Mouse (Mus musculus) 3T3-L1 (cell line): ENCODE measurements around the gene Bcorl1.

ENCODE experiments used
- DNase-seq: peaks from one replicate; pipeline ENCODE4 v3.0.0-alpha.2; 2015; ENCODE audit warnings: low read depth, low spot score

The Bcorl1 gene

DNA sequence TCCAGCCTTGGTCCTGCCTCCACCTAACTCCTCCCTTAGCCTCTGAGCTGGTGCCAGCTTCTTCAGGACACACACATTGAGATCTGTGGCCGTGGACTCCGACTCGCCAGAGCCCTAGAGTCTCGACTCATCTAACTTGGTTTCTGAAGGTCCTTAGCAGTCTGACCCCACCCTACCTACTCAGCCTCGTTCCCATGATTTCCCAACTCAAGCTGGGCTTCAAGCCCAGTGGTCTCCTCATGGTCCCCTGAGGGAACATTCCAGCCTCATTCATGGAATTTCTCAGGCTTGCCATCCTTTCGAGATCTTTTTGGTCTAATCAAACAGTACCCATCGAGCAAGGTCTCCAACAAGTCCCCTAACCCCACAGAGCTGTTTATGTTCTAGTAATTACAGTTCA is 100.8 kb downstream of the Bcorl1 start:
- DNase-seq: peak; percentile 77

DNA sequence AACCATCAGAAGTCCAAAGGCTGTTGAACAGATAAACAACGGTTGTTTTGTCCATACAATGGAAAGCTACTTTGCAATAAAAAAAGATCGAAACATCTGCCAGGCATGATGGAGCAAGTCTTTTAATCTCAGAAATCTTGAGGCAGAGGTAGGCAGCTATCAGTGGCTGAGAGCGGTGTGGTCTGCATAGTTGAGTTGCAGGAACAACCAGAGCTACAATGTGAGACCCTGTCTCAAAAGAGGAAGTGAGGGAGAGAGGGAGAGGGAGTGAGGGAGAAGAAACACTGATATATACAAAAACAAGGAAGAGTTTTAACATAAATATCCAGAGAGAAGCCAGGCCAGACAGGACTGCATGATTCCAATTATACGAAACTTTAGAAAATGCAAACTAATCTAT is 103.5 kb downstream of the Bcorl1 start:
- no peak for DNase-seq

- no peak for DNase-seq
These were observed 108.5 kb downstream of the Bcorl1 start for GRCm38 (mm10) chrX:48449646-48450045.

DNA sequence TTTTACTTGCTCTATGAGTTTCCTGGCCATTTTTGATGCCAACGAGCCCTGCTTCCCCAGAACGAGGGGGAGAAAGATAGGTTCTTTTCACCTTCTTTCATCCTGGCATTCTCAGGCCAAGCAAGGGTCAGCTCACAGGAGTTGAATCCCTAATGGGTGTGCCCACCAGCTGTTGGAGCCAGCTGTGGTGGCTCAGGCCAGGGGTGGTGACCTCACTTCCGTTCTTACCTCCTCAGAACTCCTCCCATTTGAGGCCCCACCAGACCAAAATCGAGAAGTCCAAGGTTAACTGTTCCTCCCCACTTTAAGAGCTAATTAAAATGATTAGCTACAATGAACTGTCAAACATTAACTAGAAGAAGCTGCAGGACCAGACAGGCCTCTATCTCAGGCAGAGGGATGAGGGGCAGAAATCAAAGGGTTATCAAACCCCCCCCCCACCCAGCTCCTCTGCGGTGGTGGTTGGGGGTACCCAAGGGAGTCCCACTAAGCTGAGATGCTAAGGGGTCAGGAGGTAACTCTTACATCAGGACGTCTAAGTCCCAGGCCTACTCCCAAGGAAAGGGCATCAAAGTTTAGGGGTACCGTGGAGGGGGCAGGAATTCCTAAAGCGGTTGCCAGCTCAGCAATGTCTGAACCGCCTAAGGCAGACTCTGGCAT is 111.2 kb downstream of the Bcorl1 start:
- peak; percentile 52 for DNase-seq

- DNase-seq: peak; percentile 29
These were observed 111.9 kb downstream of the Bcorl1 start for GRCm38 (mm10) chrX:48452931-48453673.

DNA sequence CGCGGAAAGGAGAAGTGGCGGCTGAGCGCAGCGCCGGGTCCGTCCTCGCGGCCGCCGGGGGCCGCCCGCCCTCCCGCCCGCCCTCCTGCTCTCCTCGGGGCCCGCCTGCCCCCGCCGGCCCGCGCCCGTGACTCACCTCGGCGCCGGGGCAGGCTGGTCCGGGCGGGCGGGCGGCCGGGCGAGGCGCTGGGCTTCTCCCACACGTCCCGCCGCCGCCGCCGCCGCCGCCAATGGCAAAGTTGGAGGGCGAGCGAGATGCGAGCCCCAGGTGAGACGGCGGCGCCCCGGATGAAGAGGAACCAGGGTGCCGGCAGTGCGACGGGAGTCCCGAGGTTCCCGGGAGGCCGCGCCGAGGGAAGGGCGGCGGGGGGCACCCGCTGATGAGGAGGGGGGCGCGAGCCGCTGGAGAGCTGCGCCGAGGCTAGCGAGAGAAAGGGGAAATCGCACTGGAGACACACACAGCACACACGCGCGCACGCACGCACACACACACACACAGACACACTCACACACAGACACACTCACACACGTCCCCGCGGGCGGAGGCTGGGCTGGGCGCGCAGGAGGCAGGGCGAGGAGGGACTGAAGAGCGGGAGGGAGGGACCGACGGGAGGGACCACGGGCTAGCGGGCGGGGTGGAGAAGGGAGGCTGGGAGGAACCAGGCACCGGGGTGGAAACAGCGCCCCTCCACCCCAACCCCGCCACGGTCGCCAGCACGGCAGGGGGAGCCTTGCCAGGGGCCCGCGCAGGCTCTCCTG is 112.8 kb downstream of the Bcorl1 start:
- peak; percentile 78 for DNase-seq

DNA sequence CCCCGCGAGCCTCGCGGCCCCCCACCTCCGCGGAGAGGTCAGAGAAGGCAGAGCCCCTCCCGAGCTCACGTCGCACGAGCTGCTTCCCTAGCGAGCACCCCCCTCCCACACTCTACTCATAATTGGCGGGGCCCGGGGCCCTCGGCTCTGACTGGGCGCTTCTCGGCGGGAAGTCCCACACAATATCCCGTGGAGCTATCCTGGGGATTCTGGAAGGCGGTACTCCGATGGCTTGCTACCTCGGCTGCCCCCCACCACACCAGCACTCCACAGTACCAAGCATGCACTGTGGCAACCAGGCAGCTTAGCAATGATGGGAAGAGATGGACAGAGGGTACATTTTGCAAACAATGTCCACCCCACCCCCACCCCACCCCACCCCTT is 113.3 kb downstream of the Bcorl1 start:
- DNase-seq: no peak

DNA sequence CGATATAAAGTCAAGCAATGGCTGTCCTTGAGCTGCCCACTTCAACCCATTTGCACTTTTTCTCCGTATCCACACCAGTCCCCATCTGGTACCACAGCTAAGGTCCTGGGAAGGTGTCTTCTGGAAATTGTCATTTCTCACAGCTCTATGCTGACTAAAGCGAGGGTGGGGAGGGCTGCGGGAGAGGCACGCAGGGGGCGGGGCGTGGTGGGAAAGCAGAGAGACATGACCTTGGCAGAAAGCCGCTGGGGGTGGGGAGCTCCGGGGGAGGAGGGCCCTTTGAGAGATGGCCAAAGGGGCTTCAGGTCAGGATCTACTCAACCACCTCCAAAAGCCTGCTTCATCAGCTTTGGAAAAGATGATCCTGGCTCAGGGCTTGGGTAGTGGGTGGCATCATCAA is 113.9 kb downstream of the Bcorl1 start:
- DNase-seq: no peak

DNA sequence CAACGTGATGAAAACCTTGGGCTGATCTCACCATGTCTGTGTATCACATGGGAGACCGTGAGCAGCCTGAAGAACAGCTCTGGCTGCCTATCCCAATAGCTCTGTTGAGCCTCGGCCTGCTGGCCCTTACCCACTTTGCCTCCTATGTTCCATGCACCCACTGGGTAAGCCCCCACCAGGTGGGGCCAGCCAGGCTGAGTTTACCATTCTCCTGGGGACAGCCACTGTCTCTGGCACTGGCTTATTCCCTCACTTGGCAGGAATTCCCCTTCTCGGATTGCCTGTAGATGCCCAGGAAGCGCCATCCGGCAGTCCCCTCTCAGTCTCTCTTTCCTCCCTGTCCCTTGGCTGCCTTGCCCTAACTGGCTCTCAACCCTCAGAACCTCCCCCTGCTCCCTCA is 115.8 kb downstream of the Bcorl1 start:
- DNase-seq: peak; percentile 40
